Mouse (Mus musculus): ENCODE data around the gene Krt7. TPM values are rescaled to one million over a fixed set of nuclear protein-coding genes. Genes with fewer than 3 reads are reported as not detected.
A peak's percentile ranks its signal among the peaks of the same experiment; 100 is the strongest.

Gene Krt7
- polyA plus RNA-seq, 1 experiment from 2014 or later: 5.1 TPM

DNA sequence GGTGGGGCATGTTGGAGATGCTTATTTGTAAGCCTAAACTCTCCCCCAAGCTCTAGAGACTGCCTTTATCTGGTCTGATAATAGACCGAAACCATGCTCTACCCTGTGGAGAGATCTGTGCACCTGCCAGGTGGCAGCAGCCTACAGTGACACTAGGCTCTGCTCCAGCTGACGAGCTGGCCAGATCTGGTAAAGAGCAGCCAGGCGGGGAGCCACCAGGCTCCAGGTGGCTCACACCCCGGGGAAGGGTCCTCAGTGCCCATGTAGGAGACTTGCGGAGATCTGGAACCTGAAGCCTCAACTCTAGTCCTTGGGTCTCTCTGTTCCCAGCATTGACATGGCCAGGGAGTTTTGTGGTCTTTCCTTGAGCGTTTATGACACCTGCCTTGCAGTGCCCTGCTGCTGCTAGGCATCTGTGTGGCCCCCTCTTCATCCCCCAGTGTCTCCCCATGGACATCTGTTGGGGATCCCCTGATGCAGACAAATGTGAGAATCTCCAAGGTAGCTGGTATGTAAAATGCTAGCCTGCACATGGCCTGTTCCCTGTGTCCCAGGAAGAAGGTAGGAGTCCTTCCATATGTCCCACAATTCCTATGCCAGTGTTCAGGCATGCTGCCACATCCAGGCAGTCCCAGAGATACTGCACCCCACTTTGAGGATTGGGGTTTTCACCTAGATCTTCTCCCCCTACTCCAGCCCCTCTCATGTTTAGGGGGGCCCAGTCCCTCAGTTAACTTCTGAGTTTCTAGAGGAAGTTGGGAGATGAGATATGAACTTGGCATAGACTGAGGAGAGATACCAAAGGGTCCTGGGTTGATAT lies 34.7 kb upstream of the Krt7 start:
- DNase-seq (ENCODE audit: low read depth, low spot score) (no peak), ATAC-seq (no peak)
- POLR2A ChIA-PET: interaction anchor here (1.2 kb wide), 1 partner anchor 34 kb away, joined by 3 read pairs; no protein-coding TSS in a partner anchor
- no peaks in the 10 kb centered on the region for H3K27me3 ChIP-seq
- in situ Hi-C loops (cut with MboI; ENCODE audit: low pct_unique_long_range_greater_than_20kb): no loop called here
- CTCF ChIA-PET: interaction anchor here (0.7 to 3.8 kb wide), 4 partner anchors 11 to 608 kb away, joined by 3 to 19 read pairs (median 6); no protein-coding TSS in a partner anchor
- no peak for TF ChIP-seq CTCF (IDR thresholded peaks at IDR 0.05)

DNA sequence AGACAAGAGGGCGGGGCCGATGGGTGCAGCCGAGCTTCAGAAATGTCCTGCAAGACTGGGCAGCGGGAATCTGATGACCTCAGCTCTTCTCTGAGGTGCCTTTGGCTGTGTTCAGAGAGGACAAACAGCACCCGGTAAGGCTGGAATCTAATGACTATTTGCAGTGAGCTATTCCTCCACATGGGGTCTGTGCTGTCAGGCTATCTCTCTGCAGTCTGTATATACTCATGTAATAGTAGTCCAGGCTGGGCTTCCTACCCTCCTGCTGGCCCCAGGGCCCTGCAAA lies 34.1 kb upstream of the Krt7 start:
- TF ChIP-seq CTCF (IDR thresholded peaks at IDR 0.05): no peak
- ATAC-seq (peak; percentile 74), DNase-seq (ENCODE audit: low read depth, low spot score) (no peak)
- no peaks in the 10 kb centered on the region for H3K27me3 ChIP-seq
- in situ Hi-C loops (cut with MboI; ENCODE audit: low pct_unique_long_range_greater_than_20kb): no loop called here
- POLR2A ChIA-PET: interaction anchor here (1.2 kb wide), 1 partner anchor 34 kb away, joined by 3 read pairs; no protein-coding TSS in a partner anchor
- CTCF ChIA-PET: interaction anchor here (0.7 to 3.8 kb wide), 5 partner anchors 10 to 607 kb away, joined by 3 to 19 read pairs (median 7); no protein-coding TSS in a partner anchor

DNA sequence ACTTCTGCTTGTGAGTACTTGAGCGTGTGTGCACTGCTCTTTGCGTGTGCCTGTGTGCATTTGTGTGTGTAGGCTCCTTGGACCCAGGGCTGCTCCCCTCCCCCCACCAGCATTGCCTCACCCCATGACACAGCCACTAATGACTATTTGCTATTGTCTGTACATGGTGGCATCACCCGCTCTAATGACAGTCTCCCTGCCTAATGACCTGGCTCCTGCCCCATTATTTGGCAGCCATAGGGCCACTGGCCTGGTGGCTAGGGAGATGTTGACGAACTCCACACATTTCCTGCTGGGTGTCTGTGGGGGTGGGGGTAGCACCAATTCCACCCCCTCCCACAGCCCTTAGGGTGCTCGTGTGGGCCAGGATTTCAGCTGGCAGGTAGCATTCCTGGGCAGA lies 32.2 kb upstream of the Krt7 start:
- CTCF ChIA-PET: interaction anchor here (1.0 kb wide), 2 partner anchors 36 to 52 kb away, joined by 3 read pairs; no protein-coding TSS in a partner anchor
- no peak for ATAC-seq
- no peak for TF ChIP-seq CTCF (IDR thresholded peaks at IDR 0.05)
- DNase-seq (ENCODE audit: low read depth, low spot score): no peak
- in situ Hi-C loops (cut with MboI; ENCODE audit: low pct_unique_long_range_greater_than_20kb): no loop called here
- POLR2A ChIA-PET: no interaction called here
- no peaks in the 10 kb centered on the region for H3K27me3 ChIP-seq

DNA sequence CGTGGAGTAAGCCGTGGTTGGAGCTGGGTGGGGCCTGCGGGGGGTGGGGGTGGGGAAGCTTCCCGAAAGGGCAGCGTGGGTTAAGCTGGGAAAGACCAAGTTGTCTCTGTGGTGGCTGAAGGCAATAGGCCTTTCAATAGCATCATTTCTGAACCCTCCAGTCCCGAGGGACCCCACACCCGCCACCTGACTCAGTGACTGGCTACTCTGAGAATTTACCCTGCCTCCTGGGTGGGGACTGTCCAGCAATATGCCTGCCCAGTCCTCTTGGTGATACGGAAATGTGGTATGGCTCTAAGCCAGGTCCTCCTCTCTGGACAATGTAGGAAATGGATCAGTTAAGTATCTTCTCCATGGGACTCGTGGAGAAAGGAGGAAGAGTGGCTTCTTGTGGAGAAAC lies 29.1 kb upstream of the Krt7 start:
- H3K27me3 ChIP-seq: no peaks in the 10 kb centered on the region
- CTCF ChIA-PET: interaction anchor here (1.2 to 1.4 kb wide), 2 partner anchors 12 to 40 kb away, joined by 3 to 4 read pairs; no protein-coding TSS in a partner anchor
- DNase-seq (ENCODE audit: low read depth, low spot score) (no peak), ATAC-seq (no peak)
- no peak for TF ChIP-seq CTCF (IDR thresholded peaks at IDR 0.05)
- in situ Hi-C loops (cut with MboI; ENCODE audit: low pct_unique_long_range_greater_than_20kb): no loop called here
- POLR2A ChIA-PET: no interaction called here

DNA sequence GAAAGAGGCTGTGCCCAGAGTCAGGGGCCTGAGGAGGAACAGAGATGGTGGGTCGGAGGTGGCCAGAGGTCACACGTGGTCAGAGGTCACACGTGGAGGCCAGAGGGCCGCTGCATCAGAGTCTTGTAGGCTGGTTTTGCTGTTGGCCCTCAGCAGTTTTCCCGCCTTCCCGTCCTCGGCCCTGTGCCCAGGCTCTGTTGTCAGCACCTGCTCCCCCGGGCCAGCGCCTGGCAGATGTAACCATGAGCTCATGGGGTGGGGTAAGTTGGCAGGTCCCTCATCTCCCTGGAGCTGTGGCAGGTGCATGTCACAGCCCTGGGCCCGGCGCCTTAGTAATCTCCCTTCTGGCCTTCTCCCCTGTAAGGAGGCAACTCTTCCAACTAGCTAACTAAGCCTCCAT lies 28.0 kb upstream of the Krt7 start:
- POLR2A ChIA-PET: no interaction called here
- ATAC-seq: no peak
- CTCF ChIA-PET: interaction anchor here (1.2 kb wide), 1 partner anchor 14 kb away, joined by 3 read pairs; no protein-coding TSS in a partner anchor

DNA sequence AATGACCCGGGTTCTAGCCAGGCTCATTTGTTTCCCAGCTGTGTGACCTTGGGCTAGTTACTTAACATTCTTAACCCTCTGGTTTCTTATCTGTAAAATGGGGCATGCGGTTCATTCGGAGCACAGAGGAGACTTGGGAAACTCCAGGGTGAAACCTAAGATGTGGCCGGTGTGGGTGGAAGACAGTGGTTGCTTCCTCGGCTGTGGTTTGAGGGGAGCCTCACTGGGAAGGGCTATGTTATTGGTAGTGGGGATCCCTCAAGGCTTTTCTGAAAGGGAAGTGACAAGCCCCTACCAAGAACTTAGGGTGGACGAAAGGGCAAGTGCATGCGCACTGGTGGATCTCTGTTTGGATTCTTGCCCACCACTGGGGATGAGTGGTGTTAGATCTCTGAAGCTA lies 26.2 kb upstream of the Krt7 start:
- ChIA-PET CTCF (interaction anchor here (0.8 kb wide), 1 partner anchor 43 kb away, joined by 5 read pairs; no protein-coding TSS in a partner anchor), POLR2A (no interaction called here)
- DNase-seq (ENCODE audit: low read depth, low spot score): no peak
- no peaks in the 10 kb centered on the region for H3K27me3 ChIP-seq
- in situ Hi-C loops (cut with MboI; ENCODE audit: low pct_unique_long_range_greater_than_20kb): loop anchor here (5.0 kb wide), 1 partner anchor 42 kb away; no protein-coding TSS in a partner anchor
- ATAC-seq: no peak
- TF ChIP-seq CTCF (IDR thresholded peaks at IDR 0.05): no peak

More for the DNA sequence above, 28.0 kb upstream of the Krt7 start:
- no peak for DNase-seq (ENCODE audit: low read depth, low spot score)
- no peaks in the 10 kb centered on the region for H3K27me3 ChIP-seq
- in situ Hi-C loops (cut with MboI; ENCODE audit: low pct_unique_long_range_greater_than_20kb): no loop called here
- no peak for TF ChIP-seq CTCF (IDR thresholded peaks at IDR 0.05)

DNA sequence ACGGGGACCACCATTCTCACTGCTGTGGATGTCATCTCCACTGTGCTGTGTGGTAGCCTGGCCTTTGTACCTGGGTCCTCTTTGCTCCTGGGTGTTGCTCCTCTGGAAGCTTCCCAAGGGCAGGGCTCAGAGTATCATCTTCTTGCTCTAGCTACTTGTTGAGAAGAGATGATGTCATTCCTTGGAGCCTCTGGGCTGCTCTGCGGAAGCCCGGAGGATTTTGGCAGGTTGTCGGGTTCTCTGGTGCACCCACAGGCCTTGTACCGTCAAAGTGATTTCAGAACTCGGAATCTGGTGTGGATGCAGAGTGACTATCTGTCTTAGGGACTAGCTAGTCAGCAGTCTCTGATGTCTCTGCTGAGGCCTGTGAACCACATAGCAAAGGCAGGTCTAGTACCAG lies 25.8 kb upstream of the Krt7 start:
- no peak for TF ChIP-seq CTCF (IDR thresholded peaks at IDR 0.05)
- H3K27me3 ChIP-seq: no peaks in the 10 kb centered on the region
- ChIA-PET POLR2A (no interaction called here), CTCF (interaction anchor here (0.8 kb wide), 1 partner anchor 43 kb away, joined by 5 read pairs; no protein-coding TSS in a partner anchor)
- no peak for DNase-seq (ENCODE audit: low read depth, low spot score)
- no peak for ATAC-seq
- in situ Hi-C loops (cut with MboI; ENCODE audit: low pct_unique_long_range_greater_than_20kb): loop anchor here (5.0 kb wide), 1 partner anchor 43 kb away; no protein-coding TSS in a partner anchor

DNA sequence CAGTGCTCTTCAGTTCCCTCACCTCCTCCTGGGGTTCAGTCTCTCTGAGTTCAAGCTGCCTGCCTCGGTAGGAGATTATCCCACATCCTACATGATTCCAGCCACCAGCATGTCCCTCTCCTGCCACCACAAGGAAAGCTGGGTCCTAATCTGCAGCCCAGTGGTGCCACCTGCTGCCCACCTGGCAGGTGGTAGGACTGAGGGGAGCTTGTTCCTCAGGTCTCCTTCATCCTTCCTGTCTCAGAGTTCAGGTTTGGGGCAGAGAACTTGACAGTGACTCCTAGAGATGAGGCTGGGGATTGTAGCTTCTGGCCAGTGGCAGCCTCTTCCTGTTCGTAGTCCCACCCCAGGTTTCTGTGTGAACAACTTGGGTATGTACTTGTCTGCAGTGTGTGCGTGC lies 23.7 kb upstream of the Krt7 start:
- in situ Hi-C loops (cut with MboI; ENCODE audit: low pct_unique_long_range_greater_than_20kb): loop anchor here (5.0 kb wide), 1 partner anchor 45 kb away; no protein-coding TSS in a partner anchor
- ChIA-PET POLR2A (interaction anchor here (0.6 to 1.8 kb wide), 4 partner anchors 9 to 1026 kb away, joined by 3 to 7 read pairs (median 6); no protein-coding TSS in a partner anchor), CTCF (interaction anchor here (0.7 to 4.8 kb wide), 16 partner anchors 11 to 109 kb away, joined by 3 to 72 read pairs (median 4); no protein-coding TSS in a partner anchor)
- H3K27me3 ChIP-seq: no peaks in the 10 kb centered on the region
- no peak for DNase-seq (ENCODE audit: low read depth, low spot score)
- TF ChIP-seq CTCF (IDR thresholded peaks at IDR 0.05): no peak
- ATAC-seq: no peak

DNA sequence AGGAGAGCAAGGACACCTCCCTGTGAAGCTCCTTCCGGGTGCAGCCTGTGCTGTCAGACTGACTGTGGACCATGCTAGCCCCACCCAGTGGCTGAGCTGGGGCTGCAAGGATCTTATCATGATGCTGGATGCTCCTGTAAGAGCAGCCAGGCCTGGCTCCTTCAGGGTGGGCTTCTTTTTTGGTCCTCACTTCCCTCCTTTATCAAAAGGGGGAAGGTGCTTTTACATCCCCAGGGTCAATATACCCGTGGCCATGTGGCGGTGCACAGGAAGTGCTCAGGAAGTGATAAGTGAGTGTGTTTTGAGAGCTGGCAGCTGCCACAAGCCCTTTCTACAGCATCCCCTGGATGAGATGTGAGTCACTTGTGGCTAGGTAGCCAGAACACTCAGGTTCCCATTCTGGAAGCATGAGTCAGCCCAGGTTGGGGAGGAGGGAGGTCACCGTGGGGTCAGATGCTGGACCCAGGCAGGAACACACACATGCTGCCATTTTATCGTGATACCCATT lies 22.8 kb upstream of the Krt7 start:
- H3K27me3 ChIP-seq: no peaks in the 10 kb centered on the region
- TF ChIP-seq CTCF (IDR thresholded peaks at IDR 0.05): no peak
- CTCF ChIA-PET: interaction anchor here (0.9 to 4.8 kb wide), 12 partner anchors 10 to 109 kb away, joined by 3 to 72 read pairs (median 5); no protein-coding TSS in a partner anchor
- in situ Hi-C loops (cut with MboI; ENCODE audit: low pct_unique_long_range_greater_than_20kb): loop anchor here (5.0 kb wide), 1 partner anchor 46 kb away; no protein-coding TSS in a partner anchor
- ATAC-seq: peak; percentile 51
- POLR2A ChIA-PET: interaction anchor here (1.4 to 1.8 kb wide), 2 partner anchors 46 to 51 kb away, joined by 3 to 7 read pairs; no protein-coding TSS in a partner anchor
- no peak for DNase-seq (ENCODE audit: low read depth, low spot score)

DNA sequence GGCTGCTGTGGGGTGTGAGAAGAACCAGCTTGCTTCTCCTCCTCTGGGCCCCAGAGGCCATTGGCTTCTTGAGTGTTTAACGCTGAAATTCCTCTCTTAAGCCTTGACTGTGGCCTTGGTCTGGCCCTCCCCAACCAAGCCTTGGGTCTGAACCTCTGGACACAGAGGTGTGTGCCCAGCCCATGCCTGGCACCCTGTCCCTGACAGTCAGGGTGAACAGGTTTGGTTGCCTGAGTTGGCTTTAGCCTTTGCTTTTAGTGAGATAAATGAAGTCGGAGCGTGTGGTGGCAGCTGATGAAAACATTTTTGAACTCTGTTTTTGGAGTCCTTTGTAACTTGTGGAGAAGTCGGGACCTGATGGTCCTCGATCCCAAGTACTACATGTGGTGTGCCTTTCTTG lies 20.6 kb upstream of the Krt7 start:
- H3K27me3 ChIP-seq: no peaks in the 10 kb centered on the region
- in situ Hi-C loops (cut with MboI; ENCODE audit: low pct_unique_long_range_greater_than_20kb): no loop called here
- ATAC-seq: no peak
- ChIA-PET CTCF (interaction anchor here (4.8 kb wide), 1 partner anchor 48 kb away, joined by 72 read pairs; no protein-coding TSS in a partner anchor), POLR2A (no interaction called here)
- no peak for DNase-seq (ENCODE audit: low read depth, low spot score)
- no peak for TF ChIP-seq CTCF (IDR thresholded peaks at IDR 0.05)

Data from Patski (cell line).